Mouse (Mus musculus): ENCODE measurements around the gene Cstl1. TPM values are rescaled to one million over a fixed set of nuclear protein-coding genes. Genes with fewer than 3 reads are reported as not detected.

Cstl1 gene
- not detected for polyA plus RNA-seq (2014; fragmentation: Illumina TruSeq; extraction: RNeasy Lipid Tissue Mini Kit (QIAGEN cat#74804); ENCODE audit: low read depth, low replicate concordance)

DNA sequence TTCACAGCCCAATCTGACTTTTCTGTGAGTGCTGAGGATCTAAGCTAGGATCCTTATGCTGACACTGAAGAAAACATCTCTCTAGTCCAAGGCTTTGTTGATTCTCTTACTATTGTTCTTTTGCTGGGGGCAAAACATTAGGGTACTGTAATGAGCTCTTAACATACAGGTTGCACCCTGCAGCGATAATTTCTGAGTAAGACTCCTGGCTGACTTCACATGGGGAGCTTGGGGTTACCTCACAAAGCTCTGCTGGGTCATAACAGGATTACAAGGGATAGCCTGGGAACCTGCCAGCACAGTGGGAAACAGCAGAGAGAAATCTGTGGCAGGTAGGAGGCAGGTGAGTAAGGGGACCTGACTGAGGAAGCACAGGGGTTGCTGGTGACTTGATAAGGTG lies at the start of gene Cstl1:
Cstl1 (plus strand) TSS at position 301 of the 400 bp plus-strand sequence.

DNA sequence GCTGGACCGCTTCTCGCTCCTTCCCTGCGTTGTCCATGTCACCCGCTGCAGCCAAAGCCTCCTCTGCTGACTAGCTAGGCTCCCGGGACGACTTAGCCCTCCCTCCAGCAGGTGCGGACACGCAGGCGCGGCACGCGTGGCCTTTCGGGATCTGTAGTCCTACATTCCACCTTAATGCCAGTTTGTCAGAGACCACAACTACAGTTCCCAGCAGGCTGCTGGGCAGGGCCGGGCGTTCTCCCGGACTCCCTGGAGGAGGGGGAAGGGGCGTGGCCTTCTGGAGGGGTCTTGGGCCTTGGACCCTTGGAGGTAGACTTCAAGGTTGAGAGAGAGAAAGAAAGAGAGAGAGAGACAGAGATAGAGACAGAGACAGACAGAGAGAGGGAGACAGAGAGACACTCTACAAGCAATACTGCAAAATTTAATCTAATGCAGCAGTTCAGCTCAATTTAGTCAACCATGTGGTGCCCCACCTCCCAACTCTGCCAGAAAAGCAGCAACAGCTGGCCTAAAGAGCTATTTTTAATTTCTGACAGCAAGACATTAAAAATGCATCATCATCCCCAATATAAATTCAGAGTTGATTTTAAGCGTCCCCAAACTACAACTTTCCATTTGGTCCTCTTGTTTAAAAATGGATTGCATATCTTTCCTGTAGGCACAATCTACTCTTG lies 17.7 kb upstream of the Cstl1 start, which contains the start of gene Napb:
Napb (minus strand) TSS at position 141 of the 674 bp plus-strand sequence.

DNA sequence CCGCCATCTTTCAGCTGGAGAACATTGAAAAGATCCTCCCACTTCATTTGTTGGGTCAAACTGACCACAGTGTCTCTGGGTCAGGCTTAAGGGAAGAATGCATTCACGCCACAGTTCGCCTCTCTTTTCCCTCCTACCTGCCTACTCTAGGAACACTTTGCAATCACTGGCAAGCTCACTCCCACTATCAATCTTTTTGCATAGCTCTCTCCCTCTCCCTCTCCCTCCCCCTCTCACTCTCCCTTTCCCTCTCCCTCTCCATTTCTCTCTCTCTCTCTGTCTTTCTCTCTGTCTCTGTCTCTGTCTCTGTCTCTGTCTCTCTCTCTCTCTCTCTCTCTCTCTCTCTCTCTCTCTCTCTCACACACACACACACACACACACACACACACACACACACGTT lies 21.2 kb downstream of the Cstl1 start, which contains the start of gene Cst11:
Cst11 (minus strand) TSS at position 101 of the 400 bp plus-strand sequence.

DNA sequence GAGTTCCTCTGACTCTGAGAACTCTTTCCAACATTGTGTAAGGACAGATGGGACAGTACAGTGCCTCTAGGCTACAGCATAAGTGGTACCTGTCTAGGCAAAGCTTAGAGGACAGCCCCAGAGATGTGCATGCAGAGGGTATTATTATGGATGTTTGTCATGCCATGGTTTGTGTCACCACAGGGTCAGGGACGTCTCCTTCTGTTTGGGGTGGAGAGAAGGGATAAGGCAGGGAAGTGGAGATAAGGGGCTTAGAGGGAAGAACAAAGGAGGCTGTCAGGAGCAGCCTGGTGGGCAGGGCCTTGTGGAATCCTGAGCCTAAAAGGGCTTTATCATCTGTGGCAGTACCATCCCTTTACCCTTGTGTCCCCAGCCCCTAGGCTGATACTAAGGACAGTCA lies 31.6 kb downstream of the Cstl1 start, which contains the start of gene 8030411F24Rik:
8030411F24Rik (plus strand) TSS at position 301 of the 400 bp plus-strand sequence.

DNA sequence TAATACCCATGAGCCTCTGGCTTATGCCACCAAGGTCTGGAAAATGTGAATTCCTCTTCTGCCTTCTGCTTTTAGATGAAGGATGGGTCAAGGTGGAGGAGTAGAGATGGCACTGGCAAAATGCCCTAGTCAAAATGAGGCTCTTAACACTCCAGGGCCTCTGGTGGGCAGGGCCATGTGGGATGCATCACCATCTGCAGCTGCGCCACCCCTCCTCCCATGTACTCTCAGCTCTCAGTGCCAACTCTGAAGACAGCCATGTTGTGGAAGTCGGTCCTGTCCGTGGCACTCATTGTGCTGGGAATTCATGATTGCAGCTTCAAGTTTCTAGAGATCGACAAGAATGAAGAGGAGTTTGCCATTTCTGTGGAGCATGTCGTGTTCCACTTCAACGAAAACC lies 39.0 kb downstream of the Cstl1 start, which contains the start of gene Cst12:
Cst12 (plus strand) TSS at position 220 of the 400 bp plus-strand sequence.

DNA sequence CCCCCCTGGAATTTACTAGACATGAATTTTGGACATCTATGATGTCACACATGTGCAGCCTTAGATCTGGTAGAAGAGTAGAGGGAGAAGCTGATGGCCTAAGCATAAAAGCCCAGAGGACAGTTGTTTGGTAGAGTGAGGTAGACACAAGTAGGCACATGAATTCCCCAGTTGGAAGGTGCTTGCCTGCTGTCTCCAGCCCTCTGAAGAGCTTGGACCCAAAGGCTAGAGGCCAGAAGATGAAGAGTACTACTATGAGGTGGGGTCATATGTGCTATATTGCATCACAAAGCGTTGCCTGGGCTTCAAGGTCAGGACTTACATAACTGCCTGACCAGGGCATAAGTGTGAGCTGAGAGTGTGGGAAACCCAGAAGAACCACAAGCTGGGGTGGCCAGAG lies 48.3 kb downstream of the Cstl1 start, which contains the start of gene Cst8:
Cst8 (plus strand) TSS at position 301 of the 400 bp plus-strand sequence.

Other genes with a start within 250 kb of the Cstl1 start
- 5.0 TPM for gene Nxt1, start 77.8 kb upstream of the Cstl1 start, polyA plus RNA-seq (2014; fragmentation: Illumina TruSeq; extraction: RNeasy Lipid Tissue Mini Kit (QIAGEN cat#74804); ENCODE audit: low read depth, low replicate concordance)
- gene Gzf1, start 69.3 kb upstream of the Cstl1 start, polyA plus RNA-seq (2014; fragmentation: Illumina TruSeq; extraction: RNeasy Lipid Tissue Mini Kit (QIAGEN cat#74804); ENCODE audit: low read depth, low replicate concordance), result 46.1 TPM
- gene Napb, start 17.9 kb upstream of the Cstl1 start, polyA plus RNA-seq (2014; fragmentation: Illumina TruSeq; extraction: RNeasy Lipid Tissue Mini Kit (QIAGEN cat#74804); ENCODE audit: low read depth, low replicate concordance), result 2.3 TPM
- gene Cst11, start 21.1 kb downstream of the Cstl1 start, polyA plus RNA-seq (2014; fragmentation: Illumina TruSeq; extraction: RNeasy Lipid Tissue Mini Kit (QIAGEN cat#74804); ENCODE audit: low read depth, low replicate concordance), result not detected
- gene 8030411F24Rik, start 31.7 kb downstream of the Cstl1 start, polyA plus RNA-seq (2014; fragmentation: Illumina TruSeq; extraction: RNeasy Lipid Tissue Mini Kit (QIAGEN cat#74804); ENCODE audit: low read depth, low replicate concordance), result not detected
- not detected for gene Cst12, start 39.0 kb downstream of the Cstl1 start, polyA plus RNA-seq (2014; fragmentation: Illumina TruSeq; extraction: RNeasy Lipid Tissue Mini Kit (QIAGEN cat#74804); ENCODE audit: low read depth, low replicate concordance)
- not detected for gene Cst8, start 48.4 kb downstream of the Cstl1 start, polyA plus RNA-seq (2014; fragmentation: Illumina TruSeq; extraction: RNeasy Lipid Tissue Mini Kit (QIAGEN cat#74804); ENCODE audit: low read depth, low replicate concordance)
- gene Cst13, start 69.7 kb downstream of the Cstl1 start, polyA plus RNA-seq (2014; fragmentation: Illumina TruSeq; extraction: RNeasy Lipid Tissue Mini Kit (QIAGEN cat#74804); ENCODE audit: low read depth, low replicate concordance), result not detected
- not detected for gene Cst9, start 84.8 kb downstream of the Cstl1 start, polyA plus RNA-seq (2014; fragmentation: Illumina TruSeq; extraction: RNeasy Lipid Tissue Mini Kit (QIAGEN cat#74804); ENCODE audit: low read depth, low replicate concordance)
- not detected for gene 9230104L09Rik, start 114.7 kb downstream of the Cstl1 start, polyA plus RNA-seq (2014; fragmentation: Illumina TruSeq; extraction: RNeasy Lipid Tissue Mini Kit (QIAGEN cat#74804); ENCODE audit: low read depth, low replicate concordance)
- gene Cst3, start 125.3 kb downstream of the Cstl1 start, polyA plus RNA-seq (2014; fragmentation: Illumina TruSeq; extraction: RNeasy Lipid Tissue Mini Kit (QIAGEN cat#74804); ENCODE audit: low read depth, low replicate concordance), result 30.6 TPM

Data from liver, adult 10 weeks (tissue).